Mouse (Mus musculus) hindbrain, embryonic 12.5 days (tissue): Measurements from ENCODE around the gene Sart3. TPM values are rescaled to one million over a fixed set of nuclear protein-coding genes. Genes with fewer than 3 reads are reported as not detected.

Source experiments
- ATAC-seq: fragments of 200-750 bp; cut with Nextera tagmentation; 2 replicates; pipeline ENCODE4 v1.8.0; 2017; ENCODE audit warnings: moderate TSS enrichment; ENCODE audit not compliant: low FRiP score
- H3K27ac ChIP-seq: fragments of 300-500 bp; sonication (generic); 2 replicates; pipeline ENCODE4 v1.5.1; 2016; ENCODE audit warnings: mild to moderate bottlenecking
- H3K27me3 ChIP-seq: fragments of 300-500 bp; sonication (generic); 2 replicates; pipeline ENCODE4 v1.6.1; 2016; ENCODE audit warnings: mild to moderate bottlenecking
- H3K36me3 ChIP-seq: fragments of 300-500 bp; sonication (generic); 2 replicates; pipeline ENCODE4 v1.6.1; 2016; ENCODE audit warnings: mild to moderate bottlenecking
- H3K4me1 ChIP-seq: fragments of 300-500 bp; sonication (generic); 2 replicates; pipeline ENCODE4 v1.6.1; 2016
- H3K4me2 ChIP-seq: fragments of 300-500 bp; sonication (generic); replicated peaks from 2 replicates; pipeline ENCODE4 v1.6.1; 2016; ENCODE audit warnings: mild to moderate bottlenecking
- H3K4me3 ChIP-seq: fragments of 300-500 bp; sonication (generic); 2 replicates; pipeline ENCODE4 v1.5.1; 2016; ENCODE audit warnings: mild to moderate bottlenecking
- H3K9ac ChIP-seq: fragments of 300-500 bp; sonication (generic); 2 replicates; pipeline ENCODE4 v1.6.1; 2016; ENCODE audit warnings: mild to moderate bottlenecking, moderate library complexity
- H3K9me3 ChIP-seq: fragments of 300-500 bp; sonication (generic); replicated peaks from 2 replicates; pipeline ENCODE4 v1.6.1; 2016; ENCODE audit warnings: mild to moderate bottlenecking
- WGBS: fragments of 180-500 bp; shearing (Covaris S2); methylation state at CpG from one replicate; pipeline ENCODE4 v1.1.7; 2016; 5-methylcytosine and 5-hydroxymethylcytosine counted together
- polyA plus RNA-seq: library from polyadenylated mRNA; unstranded; fragments of >200 nt; fragmentation: Nextera tagmentation; extraction: Ambion mirVana; gene quantifications from 2 replicates; pipeline ENCODE4 v1.2.1, GENCODE M21; 2016

The Sart3 gene
- polyA plus RNA-seq, 1 experiment from 2014 or later = 80.6 TPM

- H3K9ac ChIP-seq = no peak overlapping the region
- H3K36me3 ChIP-seq = peaks cover 43% of the 10 kb centered on the region
- H3K9me3 ChIP-seq = no peaks in the 10 kb centered on the region
- H3K4me2 ChIP-seq = no peak overlapping the region
- H3K4me3 ChIP-seq = no peak overlapping the region
- no peak overlapping the region for H3K27ac ChIP-seq
- 93% methylated on average over 15 of the region's 15 CpGs for WGBS
- no peak for ATAC-seq
- H3K27me3 ChIP-seq = no peaks in the 10 kb centered on the region
- peaks cover 11% of the 10 kb centered on the region for H3K4me1 ChIP-seq
Measured at GRCm38 (mm10) chr5:113776128-113776895, 4.0 kb upstream of the Sart3 start.

GRCm38 (mm10) chr5:113775585-113775984 is 3.3 kb upstream of the Sart3 start:
- Histone ChIP-seq H3K36me3 (peaks cover 43% of the 10 kb centered on the region), H3K4me2 (no peak overlapping the region), H3K9me3 (no peaks in the 10 kb centered on the region), H3K4me1 (peaks cover 12% of the 10 kb centered on the region), H3K9ac (no peak overlapping the region), H3K4me3 (no peak overlapping the region), H3K27me3 (no peaks in the 10 kb centered on the region), H3K27ac (no peak overlapping the region)
- ATAC-seq = no peak
- 93% methylated on average over 10 of the region's 10 CpGs for WGBS

GRCm38 (mm10) chr5:113773664-113774063 is 1.4 kb upstream of the Sart3 start:
- H3K9ac ChIP-seq = peak overlapping the region; percentile 79; the same call in 1 of the 2 replicates
- 3% methylated on average over 7 of the region's 7 CpGs for WGBS

GRCm38 (mm10) chr5:113772905-113773519 is 702 bp upstream of the Sart3 start:
- Histone ChIP-seq H3K27ac (peak overlapping the region; percentile 44), H3K4me1 (peaks cover 28% of the 10 kb centered on the region), H3K4me3 (peak overlapping the region; percentile 93), H3K9ac (peak overlapping the region; percentile 79), H3K36me3 (peaks cover 50% of the 10 kb centered on the region), H3K9me3 (no peaks in the 10 kb centered on the region), H3K4me2 (peak overlapping the region; percentile 95), H3K27me3 (no peaks in the 10 kb centered on the region)
- 3% methylated on average over 34 of the region's 38 CpGs for WGBS
- ATAC-seq = peak; percentile 59

More at GRCm38 (mm10) chr5:113773664-113774063, 1.4 kb upstream of the Sart3 start:
- Histone ChIP-seq H3K4me1 (peaks cover 28% of the 10 kb centered on the region), H3K36me3 (peaks cover 49% of the 10 kb centered on the region), H3K4me3 (peak overlapping the region; percentile 93), H3K9me3 (no peaks in the 10 kb centered on the region), H3K4me2 (peak overlapping the region; percentile 95), H3K27me3 (no peaks in the 10 kb centered on the region), H3K27ac (no peak overlapping the region)
- ATAC-seq = no peak

- H3K36me3 ChIP-seq = peaks cover 53% of the 10 kb centered on the region
- ATAC-seq = peak; percentile 78
- H3K9me3 ChIP-seq = no peaks in the 10 kb centered on the region
Measured at GRCm38 (mm10) chr5:113771213-113772162, 822 bp downstream of the Sart3 start.

GRCm38 (mm10) chr5:113768806-113769205 is 3.5 kb downstream of the Sart3 start:
- Histone ChIP-seq H3K27ac (no peak overlapping the region), H3K4me1 (peaks cover 26% of the 10 kb centered on the region), H3K27me3 (no peaks in the 10 kb centered on the region), H3K9me3 (no peaks in the 10 kb centered on the region), H3K9ac (no peak overlapping the region), H3K4me2 (no peak overlapping the region), H3K36me3 (peaks cover 45% of the 10 kb centered on the region), H3K4me3 (no peak overlapping the region)
- ATAC-seq = no peak
- WGBS = 91% methylated on average over 8 of the region's 8 CpGs

More at GRCm38 (mm10) chr5:113771213-113772162, 822 bp downstream of the Sart3 start:
- H3K4me3 ChIP-seq = peak overlapping the region; percentile 93
- no peaks in the 10 kb centered on the region for H3K27me3 ChIP-seq
- WGBS = under 1% methylated on average over 88 of the region's 97 CpGs
- H3K9ac ChIP-seq = peak overlapping the region; percentile 95
- peak overlapping the region; percentile 95 for H3K4me2 ChIP-seq
- peak overlapping the region; percentile 98 for H3K27ac ChIP-seq
- H3K4me1 ChIP-seq = peaks cover 28% of the 10 kb centered on the region

GRCm38 (mm10) chr5:113765641-113766526 is 6.4 kb downstream of the Sart3 start:
- Histone ChIP-seq H3K27ac (no peak overlapping the region), H3K9ac (no peak overlapping the region), H3K4me2 (no peak overlapping the region), H3K27me3 (no peaks in the 10 kb centered on the region), H3K36me3 (peaks cover 74% of the 10 kb centered on the region), H3K4me3 (no peak overlapping the region), H3K4me1 (peaks cover 17% of the 10 kb centered on the region), H3K9me3 (no peaks in the 10 kb centered on the region)
- no peak for ATAC-seq
- WGBS = 92% methylated on average over 13 of the region's 13 CpGs

- Histone ChIP-seq H3K4me1 (peaks cover 4% of the 10 kb centered on the region), H3K27ac (no peak overlapping the region), H3K4me2 (no peak overlapping the region), H3K36me3 (peaks cover 88% of the 10 kb centered on the region), H3K4me3 (no peak overlapping the region), H3K9ac (no peak overlapping the region), H3K9me3 (no peaks in the 10 kb centered on the region), H3K27me3 (no peaks in the 10 kb centered on the region)
- no peak for ATAC-seq
- 94% methylated on average over 7 of the region's 7 CpGs for WGBS
Measured at GRCm38 (mm10) chr5:113764426-113764825, 7.9 kb downstream of the Sart3 start.

- no peak overlapping the region for H3K4me2 ChIP-seq
- no peaks in the 10 kb centered on the region for H3K9me3 ChIP-seq
- H3K9ac ChIP-seq = no peak overlapping the region
- WGBS = 93% methylated on average over 2 of the region's 2 CpGs
- ATAC-seq = no peak
- H3K27me3 ChIP-seq = no peaks in the 10 kb centered on the region
- no peaks in the 10 kb centered on the region for H3K4me1 ChIP-seq
- H3K36me3 ChIP-seq = peaks cover 88% of the 10 kb centered on the region
- no peak overlapping the region for H3K27ac ChIP-seq
- no peak overlapping the region for H3K4me3 ChIP-seq
Measured at GRCm38 (mm10) chr5:113761585-113761984, 10.7 kb downstream of the Sart3 start.

- no peak for ATAC-seq
- H3K4me2 ChIP-seq = no peak overlapping the region
- no peaks in the 10 kb centered on the region for H3K4me1 ChIP-seq
- H3K27ac ChIP-seq = no peak overlapping the region
- 91% methylated on average over 15 of the region's 15 CpGs for WGBS
- H3K27me3 ChIP-seq = no peaks in the 10 kb centered on the region
- no peak overlapping the region for H3K4me3 ChIP-seq
- H3K9ac ChIP-seq = no peak overlapping the region
- no peaks in the 10 kb centered on the region for H3K9me3 ChIP-seq
- H3K36me3 ChIP-seq = peaks cover 100% of the 10 kb centered on the region
Measured at GRCm38 (mm10) chr5:113755347-113756030, 16.8 kb downstream of the Sart3 start.
